ENCODE assay signal across 16 mouse cellular contexts in the genomic region with DNA sequence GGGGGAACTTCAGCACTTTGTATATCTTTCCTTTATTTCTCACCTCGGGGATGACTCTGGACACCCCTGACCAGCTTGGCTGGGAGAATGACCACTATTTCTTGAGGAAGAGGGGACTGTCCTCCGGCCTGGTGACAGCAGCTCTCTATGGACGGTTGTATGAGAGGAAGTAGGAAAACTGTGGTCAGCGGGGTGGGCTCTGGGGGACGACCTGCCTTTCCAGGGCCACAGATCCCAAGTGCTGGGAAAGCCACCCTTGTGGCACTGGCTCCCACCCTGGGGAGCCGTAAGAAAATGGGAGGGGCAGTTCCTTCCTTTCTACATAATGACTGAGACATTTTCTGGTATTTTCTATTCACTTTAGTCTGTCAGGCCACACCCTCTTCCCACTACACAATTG. TPM values are rescaled to one million over a fixed set of nuclear protein-coding genes. Genes with fewer than 3 reads are reported as not detected.
DNase-seq lines count a peak whose midpoint lies in the region; ATAC-seq and TF ChIP-seq lines count a peak whose summit lies in the region.
"Had no signal": no experiment of that assay in that cellular context is flagged by ENCODE, and none has a peak within 500 bp of the region (broad histone marks: within the 10 kb centered on the region; RNA-seq: fewer than 3 reads in every experiment).

No protein-coding gene starts in this region.

- TF ChIP-seq CTCF in intestine, postnatal 0 days (IDR thresholded peaks at IDR 0.05; ENCODE audit: low read depth), result no peak

- H3K9ac ChIP-seq in forebrain, embryonic 15.5 days (replicated peaks), result no peak overlapping the region
- no peak overlapping the region for H3K9ac ChIP-seq in intestine, embryonic 14.5 days (ENCODE audit: low read length)
- H3K9ac ChIP-seq in intestine, postnatal 0 days (ENCODE audit: low read depth, low read length), result no peak overlapping the region
- no peak overlapping the region for H3K9ac ChIP-seq in midbrain, embryonic 14.5 days (replicated peaks; ENCODE audit: low read length)
- H3K9ac ChIP-seq in limb, embryonic 15.5 days, result no peak overlapping the region
- H3K9ac ChIP-seq: hindbrain, embryonic 12.5 days; limb, embryonic 13.5 days; lung, embryonic 15.5 days had no signal

- H3K36me3 ChIP-seq in forebrain, embryonic 10.5 days (replicated peaks), result peaks cover 19% of the 10 kb centered on the region
- H3K36me3 ChIP-seq in forebrain, embryonic 15.5 days, result peaks cover 3% of the 10 kb centered on the region; the same call in 1 of the 2 replicates
- peaks cover 10% of the 10 kb centered on the region for H3K36me3 ChIP-seq in intestine, embryonic 14.5 days (ENCODE audit: control insufficient read depth, insufficient read depth, low read length)
- peaks cover 17% of the 10 kb centered on the region; the same call in 1 of the 2 replicates for H3K36me3 ChIP-seq in intestine, postnatal 0 days (ENCODE audit: control insufficient read depth, insufficient read depth)
- H3K36me3 ChIP-seq in midbrain, embryonic 10.5 days, result peaks cover 9% of the 10 kb centered on the region
- peaks cover 5% of the 10 kb centered on the region; the same call in 1 of the 2 replicates for H3K36me3 ChIP-seq in midbrain, embryonic 14.5 days (ENCODE audit: control insufficient read depth, insufficient read depth, low read length)
- H3K36me3 ChIP-seq in limb, embryonic 15.5 days, result peaks cover 13% of the 10 kb centered on the region; the same call in 1 of the 2 replicates

- H3K4me1 ChIP-seq in forebrain, embryonic 10.5 days, result peaks cover 45% of the 10 kb centered on the region
- H3K4me1 ChIP-seq in forebrain, embryonic 15.5 days, result peaks cover 39% of the 10 kb centered on the region
- peaks cover 43% of the 10 kb centered on the region for H3K4me1 ChIP-seq in intestine, embryonic 14.5 days (replicated peaks; ENCODE audit: control insufficient read depth, insufficient read depth, low read length)
- peaks cover 5% of the 10 kb centered on the region; the same call in 1 of the 2 replicates for H3K4me1 ChIP-seq in intestine, postnatal 0 days (replicated peaks; ENCODE audit: control insufficient read depth, insufficient read depth, low read length)
- H3K4me1 ChIP-seq in midbrain, embryonic 10.5 days, result peaks cover 49% of the 10 kb centered on the region
- H3K4me1 ChIP-seq in midbrain, embryonic 14.5 days (ENCODE audit: control insufficient read depth, insufficient read depth, low read length), result peaks cover 10% of the 10 kb centered on the region
- H3K4me1 ChIP-seq in limb, embryonic 15.5 days, result peaks cover 78% of the 10 kb centered on the region

- H3K4me2 ChIP-seq in forebrain, embryonic 15.5 days (replicated peaks), result no peak overlapping the region
- H3K4me2 ChIP-seq in intestine, embryonic 14.5 days (ENCODE audit: low read length), result no peak overlapping the region
- H3K4me2 ChIP-seq in intestine, postnatal 0 days (replicated peaks; ENCODE audit: low read depth), result no peak overlapping the region
- no peak overlapping the region for H3K4me2 ChIP-seq in midbrain, embryonic 14.5 days (ENCODE audit: low read length)
- H3K4me2 ChIP-seq in limb, embryonic 15.5 days, result no peak overlapping the region
- H3K4me2 ChIP-seq: hindbrain, embryonic 12.5 days; limb, embryonic 13.5 days; lung, embryonic 15.5 days had no signal

- no peak for ATAC-seq in forebrain, embryonic 15.5 days (replicated peaks)
- no peak for ATAC-seq in intestine, embryonic 14.5 days (replicated peaks; ENCODE audit: low FRiP score, low TSS enrichment, low read depth)
- no peak for ATAC-seq in intestine, postnatal 0 days
- no peak for ATAC-seq in midbrain, embryonic 14.5 days (ENCODE audit: low FRiP score, low TSS enrichment)
- ATAC-seq in limb, embryonic 15.5 days (ENCODE audit: insufficient number of reproducible peaks, low FRiP score, low TSS enrichment, low read depth), result no peak

- 91% methylated on average over 6 of the region's 6 CpGs for WGBS in forebrain, embryonic 10.5 days
- 88% methylated on average over 6 of the region's 6 CpGs for WGBS in forebrain, embryonic 15.5 days
- 82% methylated on average over 6 of the region's 6 CpGs for WGBS in intestine, embryonic 14.5 days
- WGBS in intestine, postnatal 0 days, result 86% methylated on average over 6 of the region's 6 CpGs
- 91% methylated on average over 6 of the region's 6 CpGs for WGBS in midbrain, embryonic 10.5 days
- WGBS in midbrain, embryonic 14.5 days, result 88% methylated on average over 6 of the region's 6 CpGs
- WGBS in limb, embryonic 15.5 days, result 78% methylated on average over 6 of the region's 6 CpGs

- DNase-seq in forebrain, embryonic 10.5 days (ENCODE audit: extremely low spot score, low spot score), result no peak
- DNase-seq in intestine, embryonic 14.5 days (ENCODE audit: low spot score), result peak; percentile 33
- no peak for DNase-seq in midbrain, embryonic 10.5 days (ENCODE audit: low spot score)
- no peak for DNase-seq in midbrain, embryonic 14.5 days
- no peak for DNase-seq in right cerebral cortex, postnatal 14 days
- DNase-seq: adrenal gland, postnatal 25 days; cerebellum, postnatal 14 days; kidney, adult 11 months had no signal

- no peaks in the 10 kb centered on the region for H3K9me3 ChIP-seq in forebrain, embryonic 10.5 days
- no peaks in the 10 kb centered on the region for H3K9me3 ChIP-seq in forebrain, embryonic 15.5 days
- H3K9me3 ChIP-seq in intestine, embryonic 14.5 days (ENCODE audit: control insufficient read depth, low read length), result no peaks in the 10 kb centered on the region
- H3K9me3 ChIP-seq in intestine, postnatal 0 days (ENCODE audit: control insufficient read depth), result no peaks in the 10 kb centered on the region
- H3K9me3 ChIP-seq in midbrain, embryonic 10.5 days (replicated peaks), result no peaks in the 10 kb centered on the region
- H3K9me3 ChIP-seq in midbrain, embryonic 14.5 days (ENCODE audit: control insufficient read depth, low read length), result no peaks in the 10 kb centered on the region
- no peaks in the 10 kb centered on the region for H3K9me3 ChIP-seq in limb, embryonic 15.5 days
- H3K9me3 ChIP-seq: hindbrain, embryonic 12.5 days; limb, embryonic 13.5 days; lung, embryonic 15.5 days had no signal

- H3K4me3 ChIP-seq in forebrain, embryonic 10.5 days, result no peak overlapping the region
- H3K4me3 ChIP-seq in forebrain, embryonic 15.5 days, result no peak overlapping the region
- no peak overlapping the region for H3K4me3 ChIP-seq in intestine, embryonic 14.5 days (ENCODE audit: low read depth, low read length)
- H3K4me3 ChIP-seq in intestine, postnatal 0 days (ENCODE audit: low read depth, low read length), result no peak overlapping the region
- no peak overlapping the region for H3K4me3 ChIP-seq in midbrain, embryonic 10.5 days
- no peak overlapping the region for H3K4me3 ChIP-seq in midbrain, embryonic 14.5 days (replicated peaks; ENCODE audit: low read depth, low read length)
- H3K4me3 ChIP-seq in limb, embryonic 15.5 days, result no peak overlapping the region
- H3K4me3 ChIP-seq: hindbrain, embryonic 12.5 days; limb, embryonic 13.5 days; lung, embryonic 15.5 days had no signal

- 0 out of 2 replicates have a peak overlapping the region, but pooled peaks have one; percentile 40 for H3K27ac ChIP-seq in forebrain, embryonic 10.5 days
- H3K27ac ChIP-seq in forebrain, embryonic 15.5 days (replicated peaks), result no peak overlapping the region
- no peak overlapping the region for H3K27ac ChIP-seq in intestine, embryonic 14.5 days (ENCODE audit: low read depth)
- no peak overlapping the region for H3K27ac ChIP-seq in intestine, postnatal 0 days (ENCODE audit: low read depth, low read length)
- 0 out of 2 replicates have a peak overlapping the region, but pooled peaks have one; percentile 17 for H3K27ac ChIP-seq in midbrain, embryonic 10.5 days (replicated peaks)
- H3K27ac ChIP-seq in midbrain, embryonic 14.5 days (replicated peaks; ENCODE audit: low read depth, low read length), result no peak overlapping the region
- peak overlapping the region; percentile 85 for H3K27ac ChIP-seq in limb, embryonic 15.5 days

- no peaks in the 10 kb centered on the region for H3K27me3 ChIP-seq in forebrain, embryonic 10.5 days (ENCODE audit: poor library complexity, severe bottlenecking)
- H3K27me3 ChIP-seq in forebrain, embryonic 15.5 days, result no peaks in the 10 kb centered on the region
- no peaks in the 10 kb centered on the region for H3K27me3 ChIP-seq in intestine, embryonic 14.5 days (replicated peaks; ENCODE audit: control insufficient read depth, insufficient read depth, low read length)
- no peaks in the 10 kb centered on the region for H3K27me3 ChIP-seq in intestine, postnatal 0 days (replicated peaks; ENCODE audit: control insufficient read depth, insufficient read depth, low read length)
- H3K27me3 ChIP-seq in midbrain, embryonic 10.5 days (ENCODE audit: low read depth, poor library complexity, severe bottlenecking), result no peaks in the 10 kb centered on the region
- H3K27me3 ChIP-seq in midbrain, embryonic 14.5 days (ENCODE audit: control insufficient read depth, insufficient read depth, low read length), result no peaks in the 10 kb centered on the region
- H3K27me3 ChIP-seq in limb, embryonic 15.5 days, result no peaks in the 10 kb centered on the region
- H3K27me3 ChIP-seq: hindbrain, embryonic 12.5 days; limb, embryonic 13.5 days; lung, embryonic 15.5 days; megakaryocyte, embryonic 14.5 days had no signal

RNA-seq across cellular contexts. Expression of a gene that starts 26.7 kb away (rescaled TPM):
- polyA plus RNA-seq in forebrain, embryonic 10.5 days (2016; fragmentation: Nextera tagmentation; extraction: Ambion mirVana), result 6.0 and 7.1 TPM in 2 replicates
- polyA plus RNA-seq in forebrain, embryonic 15.5 days (2015; fragmentation: Nextera tagmentation; extraction: Ambion mirVana), result 5.9 and 9.3 TPM in 2 replicates
- polyA plus RNA-seq in intestine, embryonic 14.5 days (2014; fragmentation: Nextera tagmentation; extraction: Ambion mirVana), result 10.4 and 13.5 TPM in 2 replicates
- 35.5 and 41.3 TPM in 2 replicates for polyA plus RNA-seq in intestine, postnatal 0 days (2015; fragmentation: Nextera tagmentation; extraction: Ambion mirVana)
- polyA plus RNA-seq in midbrain, embryonic 10.5 days (2016; fragmentation: Nextera tagmentation; extraction: Ambion mirVana), result 7.2 and 9.5 TPM in 2 replicates
- 5.6 and 8.0 TPM in 2 replicates for polyA plus RNA-seq in midbrain, embryonic 14.5 days (2014; fragmentation: Nextera tagmentation; extraction: Ambion mirVana)
- polyA plus RNA-seq in limb, embryonic 15.5 days (2015; fragmentation: Nextera tagmentation; extraction: Ambion mirVana), result 12.2 and 14.7 TPM in 2 replicates

RNA-seq across cellular contexts. Expression of a gene that starts 26.9 kb away (rescaled TPM):
- 11.8 and 13.0 TPM in 2 replicates for polyA plus RNA-seq in forebrain, embryonic 10.5 days (2016; fragmentation: Nextera tagmentation; extraction: Ambion mirVana)
- 15.1 and 16.6 TPM in 2 replicates for polyA plus RNA-seq in forebrain, embryonic 15.5 days (2015; fragmentation: Nextera tagmentation; extraction: Ambion mirVana)
- 21.9 and 28.8 TPM in 2 replicates for polyA plus RNA-seq in intestine, embryonic 14.5 days (2014; fragmentation: Nextera tagmentation; extraction: Ambion mirVana)
- 45.5 and 48.5 TPM in 2 replicates for polyA plus RNA-seq in intestine, postnatal 0 days (2015; fragmentation: Nextera tagmentation; extraction: Ambion mirVana)
- 15.5 and 16.4 TPM in 2 replicates for polyA plus RNA-seq in midbrain, embryonic 10.5 days (2016; fragmentation: Nextera tagmentation; extraction: Ambion mirVana)
- polyA plus RNA-seq in midbrain, embryonic 14.5 days (2014; fragmentation: Nextera tagmentation; extraction: Ambion mirVana), result 11.7 and 11.9 TPM in 2 replicates
- 37.1 and 37.8 TPM in 2 replicates for polyA plus RNA-seq in limb, embryonic 15.5 days (2015; fragmentation: Nextera tagmentation; extraction: Ambion mirVana)

RNA-seq across cellular contexts. Expression of a gene that starts 27.1 kb away (rescaled TPM):
- 0.10 and 1.5 TPM in 2 replicates for polyA plus RNA-seq in forebrain, embryonic 10.5 days (2016; fragmentation: Nextera tagmentation; extraction: Ambion mirVana)
- 0.37 and 0.78 TPM in 2 replicates for polyA plus RNA-seq in forebrain, embryonic 15.5 days (2015; fragmentation: Nextera tagmentation; extraction: Ambion mirVana)
- polyA plus RNA-seq in intestine, embryonic 14.5 days (2014; fragmentation: Nextera tagmentation; extraction: Ambion mirVana), result 0.78 and 2.3 TPM in 2 replicates
- polyA plus RNA-seq in intestine, postnatal 0 days (2015; fragmentation: Nextera tagmentation; extraction: Ambion mirVana), result 0.94 TPM in 1 of 2 replicates, not detected in the other
- 0.12 and 1.4 TPM in 2 replicates for polyA plus RNA-seq in midbrain, embryonic 10.5 days (2016; fragmentation: Nextera tagmentation; extraction: Ambion mirVana)
- 1.3 TPM in 1 of 2 replicates, not detected in the other for polyA plus RNA-seq in midbrain, embryonic 14.5 days (2014; fragmentation: Nextera tagmentation; extraction: Ambion mirVana)
- 0.97 and 1.7 TPM in 2 replicates for polyA plus RNA-seq in limb, embryonic 15.5 days (2015; fragmentation: Nextera tagmentation; extraction: Ambion mirVana)
- polyA plus RNA-seq: forebrain, embryonic 11.5 days had no signal

Comparison
In these comparisons a context has a peak if more than half of its experiments do, and no peak if none do; other contexts are left out.
1. H3K27ac ChIP-seq: peak in forebrain, embryonic 10.5 days (single experiment), midbrain, embryonic 10.5 days (single experiment) and limb, embryonic 15.5 days (single experiment); none in forebrain, embryonic 15.5 days (single experiment), intestine, embryonic 14.5 days (single experiment), intestine, postnatal 0 days (single experiment) and midbrain, embryonic 14.5 days (single experiment).